Mouse (Mus musculus): ENCODE results near the gene Slc26a10.

Slc26a10 gene

DNA sequence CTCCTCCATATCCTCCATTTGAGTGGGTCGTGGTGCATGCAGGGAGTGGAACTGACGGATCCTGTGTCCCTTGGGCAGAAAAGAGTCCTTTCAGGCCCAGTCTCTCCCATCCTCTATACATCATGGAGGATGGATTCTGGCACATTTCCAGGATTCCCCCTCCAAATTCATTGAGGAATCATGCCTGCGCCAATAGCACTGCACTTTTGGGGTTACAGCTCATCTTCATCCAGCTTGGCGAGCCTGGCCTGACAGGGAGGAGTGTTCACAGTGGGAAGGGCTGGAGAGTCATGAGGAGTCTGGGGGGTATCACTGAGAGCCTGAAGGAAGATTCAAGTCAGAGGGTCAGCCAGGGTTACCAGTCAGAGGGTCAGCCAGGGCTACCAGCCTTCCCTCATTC lies 2.2 kb upstream of the Slc26a10 start:
- DNase-seq (ENCODE audit: low spot score), result no peak

DNA sequence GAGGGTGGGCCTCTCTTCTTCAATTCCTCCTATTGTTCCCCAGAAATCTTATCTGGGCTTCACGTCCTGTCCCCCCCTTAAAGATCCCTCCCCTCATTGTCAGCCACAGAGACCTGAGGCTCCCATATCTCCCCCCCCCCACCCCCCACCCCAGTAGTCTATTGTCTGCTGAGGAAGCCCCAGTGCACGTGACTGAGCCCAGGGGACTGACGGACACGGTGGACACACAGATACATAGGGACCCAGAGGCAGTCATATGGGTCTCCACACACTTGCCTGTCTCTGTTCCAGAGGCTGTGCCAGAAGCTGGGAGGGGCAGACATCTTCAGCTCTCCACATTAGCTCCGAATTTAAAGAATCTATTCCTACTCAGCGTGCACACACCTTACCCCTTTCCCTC lies 1.1 kb upstream of the Slc26a10 start:
- no peak for DNase-seq (ENCODE audit: low spot score)

DNA sequence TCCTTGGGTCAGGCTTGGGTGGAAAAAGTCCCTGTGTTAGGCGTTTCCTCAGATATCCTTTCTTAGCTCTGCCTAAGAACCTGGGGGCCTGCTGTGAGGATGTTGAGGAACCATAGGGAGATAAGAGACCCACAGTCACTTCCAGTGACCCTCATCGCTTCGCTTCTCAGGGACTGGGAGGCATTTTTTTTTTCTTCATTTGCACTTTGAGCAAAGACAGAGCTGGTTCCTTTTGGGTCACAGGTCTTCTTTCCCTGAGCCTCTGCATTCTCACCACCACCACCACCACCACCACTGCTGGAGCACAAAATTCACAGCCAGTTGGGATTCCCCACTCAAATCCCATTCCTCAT lies 226 bp upstream of the Slc26a10 start:
- DNase-seq (ENCODE audit: low spot score), result no peak

DNA sequence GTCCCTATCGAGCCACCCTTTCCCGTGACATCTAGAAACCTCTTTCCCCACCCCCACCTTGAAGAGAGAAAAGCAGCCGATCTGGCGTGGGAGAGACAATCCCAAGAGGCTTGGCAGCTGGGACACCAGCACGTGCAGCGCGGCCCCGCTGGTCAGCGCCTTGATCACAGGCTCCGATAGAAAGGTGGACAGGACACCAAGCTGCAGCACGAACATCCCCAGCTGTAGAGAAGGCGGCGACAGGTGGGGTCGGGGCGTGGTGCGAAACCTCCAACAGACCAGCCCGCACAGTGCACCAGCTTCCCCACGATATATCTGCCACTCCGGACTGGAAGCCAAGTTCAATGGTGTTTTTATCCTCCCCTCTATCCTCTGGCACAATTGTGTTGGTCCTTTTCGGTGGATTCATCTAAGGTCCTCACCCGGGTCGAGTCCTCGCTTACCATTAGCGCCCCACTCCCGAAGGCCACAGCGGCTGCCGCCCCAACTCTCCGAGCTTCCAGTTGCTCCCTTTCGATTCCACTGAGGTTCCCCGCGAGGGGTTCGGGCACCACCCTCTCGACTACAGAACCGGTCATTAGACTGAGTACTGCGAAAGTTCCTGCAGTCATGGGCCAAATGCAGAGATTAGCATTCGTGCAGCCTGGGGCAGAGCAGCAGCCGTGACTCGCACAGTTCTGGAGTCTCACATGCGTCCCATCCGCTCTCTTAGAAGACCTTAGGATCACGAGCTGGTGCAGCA lies 2.0 kb downstream of the Slc26a10 start:
- no peak for DNase-seq (ENCODE audit: low spot score)

DNA sequence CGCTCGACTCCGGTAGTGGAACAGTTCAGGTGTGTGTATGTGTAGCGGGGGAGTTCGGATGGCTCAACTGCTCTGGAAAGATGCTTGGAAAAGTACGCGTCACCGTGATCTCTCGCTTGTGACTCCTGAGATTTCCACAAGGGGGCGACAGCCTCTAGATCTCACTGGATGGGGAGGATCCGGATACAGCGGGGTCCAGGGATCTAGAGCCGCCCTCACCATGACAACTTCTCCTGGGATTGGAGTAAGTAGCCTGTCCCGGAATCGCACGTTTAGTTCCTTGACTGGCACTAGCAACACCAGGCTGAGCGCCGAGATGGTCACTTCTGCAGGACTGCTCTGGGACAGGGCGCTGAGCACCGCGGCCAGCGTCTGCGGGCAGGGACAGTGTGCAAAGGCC lies 2.7 kb downstream of the Slc26a10 start:
- DNase-seq (ENCODE audit: low spot score), result peak; percentile 93

DNA sequence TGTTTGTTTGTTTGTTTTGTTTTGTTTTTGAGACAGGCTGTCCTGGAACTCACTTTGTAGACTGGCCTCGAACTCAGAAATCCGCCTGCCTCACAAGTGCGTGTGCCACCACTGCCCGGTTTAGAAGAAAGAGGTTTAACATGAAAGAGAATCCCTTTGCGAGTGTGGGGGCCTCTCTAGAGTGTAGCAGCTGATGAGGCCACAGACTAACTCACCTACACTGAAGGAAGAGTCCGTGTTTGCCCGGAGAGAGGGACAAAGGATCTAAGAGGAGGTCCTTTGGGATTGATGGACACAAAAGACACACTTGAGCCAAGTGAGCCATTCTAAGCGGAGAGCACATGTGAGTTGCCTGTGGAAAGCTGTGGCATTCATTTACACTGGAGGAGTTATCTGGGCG lies 3.2 kb downstream of the Slc26a10 start:
- no peak for DNase-seq (ENCODE audit: low spot score)

DNA sequence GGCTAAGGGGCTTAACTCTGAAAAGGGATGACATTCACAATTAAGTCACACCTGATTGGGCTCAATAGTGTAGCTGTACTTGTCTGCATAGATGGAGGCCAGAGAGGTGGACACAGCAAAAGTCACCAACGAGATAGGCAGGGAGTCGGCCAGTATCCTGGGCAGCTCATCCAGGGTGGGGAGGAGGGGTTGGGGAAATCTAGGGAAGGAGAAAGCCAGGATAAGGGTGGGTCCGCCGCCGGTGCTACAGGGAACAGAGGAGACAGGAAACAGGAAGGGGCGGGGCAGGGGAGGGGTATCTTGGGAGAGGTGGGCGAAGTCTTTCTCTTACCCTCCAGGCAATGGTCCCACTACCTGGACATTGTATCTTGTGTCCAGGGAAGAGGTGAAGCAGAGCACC lies 3.7 kb downstream of the Slc26a10 start:
- DNase-seq (ENCODE audit: low spot score), result no peak

DNA sequence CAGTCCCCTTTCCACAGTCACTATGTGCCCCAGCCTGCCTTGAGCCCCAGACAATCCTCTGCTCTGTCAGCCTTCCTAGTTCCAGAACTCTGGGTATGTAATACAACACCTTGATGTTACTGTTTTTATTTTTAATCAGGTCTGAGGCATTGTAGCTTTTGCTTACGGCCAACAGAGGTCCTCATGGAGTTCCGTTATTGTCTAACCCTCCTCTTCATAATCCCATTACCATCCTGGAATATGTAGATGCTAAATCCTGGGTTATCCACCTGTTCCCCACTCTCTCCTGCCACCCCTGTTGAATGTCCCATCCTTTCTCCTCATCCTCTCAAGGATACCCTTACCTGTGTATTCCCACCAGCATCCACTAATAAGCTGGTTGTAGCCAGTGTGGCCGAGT lies 4.2 kb downstream of the Slc26a10 start:
- DNase-seq (ENCODE audit: low spot score), result no peak

DNA sequence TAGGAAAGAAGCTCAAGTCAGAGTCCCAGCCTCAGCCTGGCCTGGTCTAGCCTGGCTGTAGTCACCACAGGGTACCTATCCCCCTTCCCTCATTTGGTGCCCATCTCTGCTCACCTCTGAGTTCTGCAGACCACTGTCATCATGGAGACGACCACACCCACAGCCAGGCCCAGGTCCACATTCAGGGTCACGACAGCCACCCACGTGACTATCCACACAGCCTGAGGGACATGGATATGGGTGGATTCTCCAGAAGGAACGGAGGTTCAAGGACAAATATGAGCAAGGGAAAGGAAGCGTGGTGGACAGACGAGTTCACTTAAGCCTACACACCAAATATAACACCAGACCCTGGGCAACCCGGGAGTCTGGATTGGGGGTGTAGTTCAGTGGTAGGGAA lies 6.3 kb downstream of the Slc26a10 start:
- no peak for DNase-seq (ENCODE audit: low spot score)

DNA sequence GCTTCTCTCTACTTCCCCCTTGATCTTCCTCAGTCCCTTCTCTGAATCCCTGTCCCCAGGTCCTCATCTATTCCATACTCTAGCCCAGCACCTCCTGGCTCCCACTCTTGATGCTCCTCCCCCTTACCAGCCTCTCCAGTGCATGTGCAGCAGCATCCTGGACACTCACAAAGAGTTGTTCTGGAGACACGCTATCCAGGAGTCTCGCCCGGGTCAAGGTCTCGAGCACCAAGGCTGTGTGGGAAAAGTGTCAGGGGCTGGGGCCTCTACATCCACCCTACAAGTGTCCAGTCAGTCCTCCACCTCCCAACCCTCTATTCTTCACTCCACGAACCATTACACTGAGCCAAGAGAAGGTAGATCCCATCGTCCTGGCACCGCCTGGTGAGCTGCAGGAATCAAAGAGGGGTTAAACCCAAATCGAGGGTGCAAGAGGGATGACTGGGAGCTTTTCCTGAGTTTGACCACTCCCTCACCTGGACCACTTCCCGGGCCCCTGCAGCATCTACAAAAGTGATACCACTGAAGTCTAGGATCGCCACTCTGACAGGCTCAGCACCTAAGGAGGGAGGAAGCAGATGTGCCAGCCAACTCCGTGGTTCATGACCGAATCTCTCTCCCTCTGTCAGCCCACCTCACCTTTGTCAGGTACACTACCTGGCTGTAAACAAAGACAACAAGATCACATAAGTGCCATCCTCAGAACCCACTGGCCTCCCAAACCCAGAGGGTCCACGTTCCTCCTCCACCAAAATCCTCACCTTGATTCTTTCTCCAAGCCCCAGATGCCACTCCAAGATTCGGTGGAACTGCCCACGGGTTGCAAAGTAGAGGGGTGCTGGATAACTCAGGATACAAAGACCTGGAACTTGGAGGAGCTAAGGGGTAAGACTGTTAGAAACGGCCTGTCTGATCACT lies 7.0 kb downstream of the Slc26a10 start:
- no peak for DNase-seq (ENCODE audit: low spot score)

DNA sequence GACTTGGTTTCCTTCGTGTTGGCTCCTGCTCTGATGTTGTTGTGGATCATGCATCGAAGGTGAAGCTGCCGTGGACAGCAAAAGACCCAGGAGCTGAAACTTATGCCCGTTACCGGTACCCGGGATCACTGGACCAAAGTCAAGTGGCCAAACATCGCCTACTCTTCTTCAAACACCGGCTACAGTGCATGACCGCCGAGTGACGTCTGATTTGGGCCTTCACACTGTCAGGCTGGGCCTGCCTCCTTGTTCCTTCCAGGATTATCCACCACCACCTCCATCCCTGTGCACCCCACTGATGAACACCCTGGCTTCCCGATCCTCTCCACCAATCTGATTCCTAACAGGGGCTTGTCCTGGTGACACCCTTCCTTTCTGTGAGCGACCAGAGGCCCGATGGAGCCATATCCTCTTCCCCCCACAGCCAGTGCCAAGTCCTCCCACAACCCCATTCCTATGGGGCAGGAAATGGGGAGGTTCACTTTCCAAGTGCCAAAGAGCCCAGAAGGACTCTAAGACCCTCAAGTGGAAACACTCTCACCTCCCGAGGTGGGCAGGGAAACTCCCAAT lies 8.7 kb downstream of the Slc26a10 start:
- DNase-seq (ENCODE audit: low spot score), result no peak

DNA sequence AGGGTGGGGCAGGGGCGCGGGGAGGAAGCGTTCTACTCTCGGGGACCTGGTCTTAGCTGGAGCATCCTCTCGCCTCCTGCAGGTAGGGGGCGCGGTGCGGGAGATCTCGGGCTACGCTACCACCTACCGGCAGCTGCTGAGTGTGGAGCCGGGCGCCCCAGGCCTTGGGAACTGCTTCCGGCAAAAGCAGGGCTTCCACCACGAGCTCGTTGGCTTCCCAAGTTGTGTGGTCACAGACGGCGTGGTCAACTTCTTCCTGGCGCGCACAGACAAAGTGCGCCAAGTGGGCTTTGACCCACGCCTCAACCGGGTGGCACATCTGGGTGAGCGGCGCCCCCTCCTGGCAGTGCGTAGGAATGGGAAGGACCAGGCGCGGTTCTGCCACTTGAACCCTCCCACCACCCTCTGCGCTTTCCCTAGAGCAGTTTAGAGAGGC lies 9.6 kb downstream of the Slc26a10 start:
- DNase-seq (ENCODE audit: low spot score), result peak; percentile 90

DNA sequence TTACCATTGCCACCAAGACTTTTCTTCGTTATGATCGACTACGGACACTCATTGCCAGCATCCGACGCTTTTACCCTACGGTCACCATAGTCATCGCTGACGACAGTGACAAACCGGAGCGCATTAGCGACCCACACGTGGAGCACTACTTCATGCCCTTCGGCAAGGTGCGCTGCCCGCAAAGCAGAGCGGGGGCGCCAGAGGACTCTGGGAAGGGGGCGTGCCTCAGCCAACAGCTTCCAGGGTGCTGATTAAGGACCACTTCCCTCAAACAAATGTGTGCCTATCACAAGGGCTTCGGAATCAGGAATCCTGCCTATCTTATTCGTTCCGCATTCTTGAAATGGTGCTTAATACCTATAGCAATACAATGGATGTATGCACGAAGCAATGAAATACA lies 10.4 kb downstream of the Slc26a10 start:
- DNase-seq (ENCODE audit: low spot score), result peak; percentile 74

DNA sequence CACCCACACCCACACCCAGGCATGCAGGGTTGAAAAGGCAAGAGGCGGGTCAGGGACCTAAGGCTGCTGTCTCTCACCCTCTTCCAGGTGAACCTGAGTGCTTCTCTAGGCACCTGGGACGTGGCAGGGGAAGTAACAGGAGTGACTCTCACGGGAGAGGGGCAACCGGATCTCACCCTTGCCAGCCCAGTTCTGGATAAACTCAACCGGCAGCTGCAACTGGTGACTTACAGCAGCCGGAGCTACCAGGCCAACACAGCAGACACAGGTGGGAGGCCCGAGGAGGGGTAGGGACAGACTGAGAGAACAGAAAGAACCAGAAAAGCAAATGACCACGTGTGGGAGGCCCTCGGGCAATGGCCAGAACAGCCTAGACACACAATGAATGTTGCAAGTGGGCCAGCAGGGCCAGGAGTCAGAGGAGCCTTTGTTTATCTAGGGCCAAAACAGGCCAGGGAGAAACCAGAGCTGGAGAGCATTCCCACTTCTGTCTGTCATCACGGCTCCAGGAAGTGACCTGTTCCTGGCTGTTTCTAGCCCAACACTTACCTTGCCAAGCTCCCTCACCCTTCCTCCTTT lies 12.7 kb downstream of the Slc26a10 start:
- DNase-seq (ENCODE audit: low spot score), result no peak

DNA sequence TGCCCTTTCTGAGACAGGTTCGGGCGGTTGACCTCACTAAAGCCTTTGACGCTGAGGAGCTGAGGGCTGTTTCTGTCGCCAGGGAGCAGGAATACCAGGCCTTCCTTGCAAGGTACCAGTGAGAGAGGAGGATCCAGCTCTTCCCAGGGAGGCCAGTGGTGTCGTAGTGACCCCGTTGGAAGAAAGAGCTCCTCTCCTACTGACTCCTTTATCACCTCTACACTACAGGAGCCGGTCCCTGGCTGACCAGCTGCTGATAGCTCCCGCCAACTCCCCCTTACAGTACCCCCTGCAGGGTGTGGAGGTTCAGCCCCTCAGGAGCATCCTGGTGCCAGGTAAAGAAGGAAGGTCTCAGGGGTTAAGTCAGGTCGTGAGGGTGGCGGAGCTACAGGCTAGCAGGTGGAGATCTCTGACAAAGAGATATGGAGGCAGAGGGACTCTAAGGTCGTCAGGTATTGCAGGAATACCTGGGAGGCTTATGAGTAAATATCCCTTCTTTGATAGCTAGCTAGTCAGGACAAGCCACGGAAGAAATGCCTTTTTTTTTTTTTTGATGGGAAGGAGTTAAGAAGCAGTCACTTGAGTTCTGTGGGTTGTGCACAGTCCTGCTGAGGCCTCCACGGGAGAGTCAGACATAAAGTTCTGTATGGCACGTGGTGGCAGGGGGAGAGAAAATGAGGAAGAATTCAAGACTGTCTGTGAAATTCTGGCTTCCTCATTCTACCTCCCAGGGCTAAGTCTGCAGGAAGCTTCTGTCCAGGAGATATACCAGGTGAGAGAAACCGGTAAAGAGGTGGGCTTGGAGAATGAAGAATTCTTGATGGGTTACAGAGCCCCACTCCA lies 13.5 kb downstream of the Slc26a10 start:
- no peak for DNase-seq (ENCODE audit: low spot score)

DNA sequence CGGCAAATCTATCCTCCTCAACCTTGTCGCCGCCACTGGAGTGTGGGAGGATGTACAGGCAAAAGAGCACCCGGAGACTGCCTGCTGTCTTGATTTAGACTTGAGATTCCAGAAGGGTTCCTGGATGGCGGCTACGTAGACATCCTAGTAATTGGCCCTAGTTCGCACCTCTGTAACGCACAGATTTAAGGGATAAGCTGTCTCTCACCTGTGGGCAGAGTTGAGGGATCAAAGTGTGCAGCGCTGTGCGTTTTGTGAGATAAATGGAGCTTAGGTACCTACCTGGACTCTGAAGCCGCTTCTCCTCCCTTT lies 14.1 kb downstream of the Slc26a10 start:
- DNase-seq (ENCODE audit: low spot score), result peak; percentile 54

DNA sequence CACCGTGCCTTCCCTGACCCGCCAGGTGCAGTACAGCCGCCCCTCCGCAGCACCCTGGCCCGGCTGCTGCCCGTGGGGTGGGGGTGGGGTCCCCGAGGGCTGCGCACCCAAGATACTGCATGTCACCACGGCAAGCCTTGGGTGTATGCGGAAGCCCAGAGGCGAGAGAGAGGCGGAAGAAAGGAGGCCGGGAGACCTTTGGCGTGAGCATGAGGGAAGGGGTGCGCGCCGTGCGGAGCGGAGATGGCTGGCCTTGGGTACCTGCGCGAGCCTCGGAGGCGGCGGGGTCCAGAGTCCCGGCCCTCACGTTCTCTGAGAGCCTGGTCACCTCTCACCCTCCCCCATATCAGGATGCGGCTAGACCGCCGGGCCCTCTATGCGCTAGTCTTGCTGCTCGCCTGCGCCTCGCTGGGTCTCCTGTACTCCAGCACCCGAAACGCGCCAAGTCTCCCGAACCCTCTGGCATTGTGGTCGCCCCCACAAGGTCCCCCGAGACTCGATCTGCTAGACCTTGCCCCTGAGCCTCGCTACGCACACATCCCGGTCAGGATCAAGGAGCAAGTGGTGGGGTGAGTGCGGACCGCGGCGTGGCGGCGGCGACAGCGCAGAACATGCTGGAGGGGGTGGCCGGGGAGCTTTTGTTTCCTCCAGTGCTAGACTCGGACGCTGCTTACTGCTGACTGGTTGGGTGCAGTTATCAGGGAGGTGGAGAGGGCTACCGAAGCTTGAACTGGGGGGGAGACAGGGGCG lies 14.6 kb downstream of the Slc26a10 start:
- DNase-seq (ENCODE audit: low spot score), result peak; percentile 57

DNA sequence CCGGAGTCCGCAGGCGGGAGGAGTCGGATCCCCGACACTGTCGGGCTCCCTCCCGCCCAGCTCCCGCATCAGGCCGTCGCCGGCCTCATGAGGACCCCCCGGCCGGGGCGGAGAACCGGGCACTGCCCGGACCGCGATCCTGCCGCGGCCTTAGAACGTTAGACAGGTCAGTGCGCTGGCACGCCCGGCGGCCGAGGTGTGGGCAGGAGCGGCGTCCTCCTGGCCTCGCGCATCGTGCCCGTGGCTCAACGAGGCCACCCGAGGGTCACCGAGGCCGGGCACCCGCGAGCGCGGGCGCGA lies 15.1 kb downstream of the Slc26a10 start:
- no peak for DNase-seq (ENCODE audit: low spot score)

DNA sequence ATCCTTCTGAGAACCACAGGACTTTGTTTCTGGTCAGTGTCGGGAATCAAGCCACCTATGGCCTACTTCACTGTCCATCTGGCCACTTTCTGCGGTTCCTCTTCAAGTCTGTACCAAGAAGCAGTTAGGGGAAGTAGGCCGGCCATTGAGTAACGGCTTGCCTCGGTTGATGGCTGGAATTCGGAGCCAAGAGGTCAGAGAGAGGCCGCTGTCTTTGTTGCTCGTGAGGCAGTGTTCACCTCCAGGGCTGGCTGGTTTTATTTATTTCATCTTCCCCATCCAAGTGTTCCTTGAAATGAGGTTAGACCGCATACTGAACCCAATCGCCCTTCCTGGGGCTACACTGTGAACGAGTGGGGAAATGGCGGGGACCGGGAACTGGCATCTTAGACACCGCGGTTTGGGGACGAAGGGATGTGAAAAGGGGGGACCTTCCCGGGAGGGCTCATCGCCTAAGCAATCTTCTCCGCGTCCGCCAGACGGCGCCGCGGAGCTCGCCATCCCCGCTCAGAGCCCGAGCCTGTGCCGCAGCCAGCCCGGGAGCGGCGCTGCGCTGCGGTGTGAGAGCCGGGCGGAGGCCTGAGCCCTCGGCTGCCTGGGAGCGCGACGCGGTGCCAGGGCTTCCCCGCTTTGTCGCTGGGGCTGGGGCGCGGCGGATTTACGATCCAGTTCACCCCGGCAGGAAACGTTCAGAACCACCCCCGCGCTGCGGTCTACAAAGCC lies 15.7 kb downstream of the Slc26a10 start, which contains the start of gene B4galnt1:
Gene B4galnt1 (plus strand): TSS at position 595 of the 723 bp plus-strand sequence.
- DNase-seq (ENCODE audit: low spot score), result peak; percentile 85

DNA sequence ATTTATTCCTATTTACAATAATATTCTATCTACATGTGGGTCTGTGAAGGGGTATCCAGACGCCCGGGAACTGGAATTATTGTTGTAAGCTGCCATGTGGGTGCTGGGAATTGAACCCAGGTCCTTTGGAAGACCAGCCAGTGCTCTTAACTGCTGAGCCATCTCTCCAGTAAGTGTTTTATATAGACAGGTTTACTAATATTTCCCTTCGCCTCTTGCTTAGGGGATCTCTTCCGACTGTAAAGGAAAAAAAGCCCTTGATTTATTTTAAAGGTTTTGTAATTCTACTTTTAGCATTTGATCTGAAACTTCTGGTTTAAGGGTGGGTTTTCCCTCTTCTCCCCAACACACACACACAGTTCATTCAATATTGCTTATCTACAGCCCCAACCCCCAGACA lies 16.3 kb downstream of the Slc26a10 start:
- DNase-seq (ENCODE audit: low spot score), result no peak
